Mouse (Mus musculus) thymus, adult 2 months (tissue): ENCODE results near the gene Idh1. TPM values are rescaled to one million over a fixed set of nuclear protein-coding genes. Genes with fewer than 3 reads are reported as not detected.

Experiments used
- DNase-seq: peaks from one replicate; pipeline ENCODE4 v3.0.0; 2021
- H3K27ac ChIP-seq: fragments of 200-500 bp; 2 replicates; pipeline ENCODE4 v1.5.1; 2012; ENCODE audit warnings: low read length, control low read depth; ENCODE audit not compliant: control insufficient read depth, insufficient read depth
- H3K27me3 ChIP-seq: fragments of 200-500 bp; 2 replicates; pipeline ENCODE4 v1.6.1; 2012; ENCODE audit warnings: mild to moderate bottlenecking, low read length, moderate library complexity, mixed read lengths; ENCODE audit not compliant: control insufficient read depth, insufficient read depth
- H3K36me3 ChIP-seq: fragments of 200-500 bp; 2 replicates; pipeline ENCODE4 v1.6.1; 2012; ENCODE audit warnings: mild to moderate bottlenecking, low read length, moderate library complexity; ENCODE audit not compliant: control insufficient read depth, insufficient read depth
- H3K4me1 ChIP-seq: fragments of 200-500 bp; replicated peaks from 2 replicates; pipeline ENCODE4 v1.6.1; 2012; ENCODE audit warnings: low read length; ENCODE audit not compliant: control insufficient read depth, insufficient read depth
- H3K4me3 ChIP-seq: fragments of 200-500 bp; 2 replicates; pipeline ENCODE4 v1.5.1; 2012; ENCODE audit warnings: mild to moderate bottlenecking, low read length, control low read depth, moderate library complexity; ENCODE audit not compliant: control insufficient read depth, insufficient read depth
- CTCF ChIP-seq: fragments of 200-500 bp; IDR thresholded peaks from 2 replicates; pipeline ENCODE4 v1.5.1; 2012; ENCODE audit warnings: mild to moderate bottlenecking, control low read depth, low read length, moderate library complexity, borderline replicate concordance; ENCODE audit not compliant: control insufficient read depth, poor library complexity, insufficient read depth; ENCODE audit errors: extremely low read depth
- POLR2A ChIP-seq: fragments of 200-500 bp; IDR thresholded peaks from 2 replicates; pipeline ENCODE4 v1.6.1; 2012; ENCODE audit warnings: mild to moderate bottlenecking, low read length, control low read depth, moderate library complexity; ENCODE audit not compliant: control insufficient read depth, poor library complexity, insufficient read depth; ENCODE audit errors: extremely low read depth
- WGBS: fragments of 180-500 bp; shearing (Covaris S2); methylation state at CpG from one replicate; pipeline ENCODE4 v1.1.7; 2018; 5-methylcytosine and 5-hydroxymethylcytosine counted together
- polyA plus RNA-seq: library from polyadenylated mRNA; depleted of rRNA; stranded (reverse); fragments of >200 nt; gene quantifications from 2 replicates; pipeline ENCODE4 v1.2.3, GENCODE M21; 2012

Gene Idh1
- polyA plus RNA-seq, 1 experiment = 14.4 TPM

- WGBS = 83% methylated on average over 3 of the region's 3 CpGs
- no peak for DNase-seq
These were observed 56.6 kb downstream of the Idh1 start for GRCm38 (mm10) chr1:65129634-65130180.

DNA sequence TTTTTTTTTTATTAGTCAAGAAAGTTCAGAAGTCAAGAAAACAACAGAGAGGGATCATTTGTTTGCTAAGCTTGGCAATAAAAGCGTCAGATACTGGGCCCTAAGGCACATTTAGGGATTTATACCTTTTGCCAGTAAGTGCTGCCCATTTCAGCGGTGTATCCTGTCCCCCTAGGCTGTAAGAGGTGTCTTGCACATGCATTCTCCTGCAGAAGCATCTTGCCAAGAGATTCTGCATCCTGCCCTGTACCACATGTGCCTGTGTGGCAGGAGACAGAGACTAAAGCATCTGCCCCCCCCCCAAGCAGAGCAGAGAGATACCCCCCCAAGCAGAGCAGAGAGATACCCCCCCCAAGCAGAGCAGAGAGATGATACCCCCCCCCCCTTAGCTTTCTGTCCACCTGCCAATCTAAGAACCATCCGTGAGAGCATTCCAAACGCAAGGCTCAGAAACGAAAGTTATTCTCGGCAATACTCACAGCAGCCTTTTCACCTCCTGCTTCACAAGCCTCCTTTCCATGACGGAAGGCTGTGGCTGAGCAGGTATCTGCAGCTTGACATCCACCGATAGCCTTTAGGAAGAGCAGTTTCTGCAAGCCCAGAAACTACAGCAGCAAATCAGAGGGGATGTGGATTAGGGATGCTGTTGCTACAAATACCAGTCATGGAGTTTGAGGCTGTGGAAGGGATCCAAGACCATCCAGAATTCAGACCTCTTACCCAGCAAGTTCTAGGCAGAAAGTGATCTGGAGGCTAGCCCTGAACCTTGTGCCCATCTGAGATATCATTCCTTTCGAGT, 63.5 kb downstream of the Idh1 start, which contains the start of gene D630023F18Rik:
Gene D630023F18Rik, minus strand, starts transcription at position 641 of the 799 bp plus-strand sequence.
- Histone ChIP-seq H3K27ac (no peak within 1 kb of the TSS), H3K4me3 (no peak within 1 kb of the TSS), H3K36me3 (no peaks in the 10 kb centered on the region), H3K4me1 (no peaks in the 10 kb centered on the region), H3K27me3 (no peaks in the 10 kb centered on the region)
- WGBS = 40% methylated on average over 9 of the region's 9 CpGs
- TF ChIP-seq POLR2A (no peak), CTCF (no peak)
- DNase-seq = no peak

More at GRCm38 (mm10) chr1:65129634-65130180, 56.6 kb downstream of the Idh1 start:
- H3K27ac ChIP-seq = no peak overlapping the region
- no peaks in the 10 kb centered on the region for H3K27me3 ChIP-seq
- TF ChIP-seq POLR2A = no peak
- no peak for TF ChIP-seq CTCF
- no peak overlapping the region for H3K4me3 ChIP-seq
- no peaks in the 10 kb centered on the region for H3K36me3 ChIP-seq
- H3K4me1 ChIP-seq = no peaks in the 10 kb centered on the region

DNA sequence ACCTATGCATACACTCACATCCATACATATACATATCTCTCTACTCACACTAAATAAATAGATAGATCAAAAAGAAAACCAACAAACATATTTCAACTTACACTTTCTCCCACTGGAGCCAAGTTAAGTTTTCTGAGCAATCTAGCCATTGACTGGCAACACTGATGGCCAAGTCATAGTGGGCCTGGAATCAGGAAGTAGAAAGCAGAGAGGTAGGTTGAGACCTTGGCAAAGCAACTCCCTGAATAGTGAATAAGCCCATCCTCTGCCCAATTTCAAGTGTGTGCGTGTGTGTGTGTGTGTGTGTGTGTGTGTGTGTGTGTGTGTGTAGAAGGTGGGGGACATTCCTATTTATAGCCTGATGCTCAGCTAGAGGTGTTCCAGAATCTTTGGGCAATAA, 66.9 kb downstream of the Idh1 start, which contains the start of gene Gm28845:
Gene Gm28845, minus strand, starts transcription at position 121 of the 400 bp plus-strand sequence.
- no peaks in the 10 kb centered on the region for H3K36me3 ChIP-seq
- H3K4me3 ChIP-seq = no peak within 1 kb of the TSS
- H3K27ac ChIP-seq = no peak within 1 kb of the TSS
- H3K4me1 ChIP-seq = no peaks in the 10 kb centered on the region
- WGBS = 95% methylated on average over 1 of the region's 1 CpGs
- TF ChIP-seq POLR2A (no peak), CTCF (no peak)
- no peak for DNase-seq
- no peaks in the 10 kb centered on the region for H3K27me3 ChIP-seq

GRCm38 (mm10) chr1:65118150-65118913, 68.0 kb downstream of the Idh1 start:
- 84% methylated on average over 8 of the region's 8 CpGs for WGBS
- no peaks in the 10 kb centered on the region for H3K27me3 ChIP-seq
- no peaks in the 10 kb centered on the region for H3K4me1 ChIP-seq
- H3K4me3 ChIP-seq = no peak overlapping the region
- no peaks in the 10 kb centered on the region for H3K36me3 ChIP-seq
- no peak overlapping the region for H3K27ac ChIP-seq
- DNase-seq = no peak
- TF ChIP-seq CTCF (no peak), POLR2A (no peak)

GRCm38 (mm10) chr1:65113536-65114172, 72.6 kb downstream of the Idh1 start:
- TF ChIP-seq CTCF (no peak), POLR2A (no peak)
- no peak overlapping the region for H3K4me3 ChIP-seq
- H3K27ac ChIP-seq = no peak overlapping the region
- no peaks in the 10 kb centered on the region for H3K27me3 ChIP-seq
- no peaks in the 10 kb centered on the region for H3K4me1 ChIP-seq
- no peak for DNase-seq
- WGBS = 94% methylated on average over 5 of the region's 5 CpGs
- no peaks in the 10 kb centered on the region for H3K36me3 ChIP-seq

DNA sequence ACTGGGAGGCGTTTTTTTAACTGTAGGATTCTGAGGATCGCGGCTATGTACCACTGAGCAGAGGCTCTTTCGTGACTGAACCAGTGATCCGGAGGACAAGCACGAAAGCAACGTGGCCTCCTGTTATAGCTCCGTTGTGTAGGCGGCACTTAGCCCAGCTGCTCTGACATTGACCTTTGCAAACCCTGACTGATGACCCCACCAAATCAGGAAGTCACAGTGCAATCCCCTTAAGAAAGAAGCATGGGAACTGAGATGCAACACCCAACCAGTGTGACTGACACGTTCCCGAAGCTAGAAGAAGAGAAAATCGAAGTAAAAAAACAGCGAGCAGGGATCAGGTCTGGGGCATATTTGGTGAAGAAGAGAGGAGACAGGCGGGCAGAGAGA, 73.5 kb downstream of the Idh1 start:
- no peak for TF ChIP-seq CTCF
- no peak for TF ChIP-seq POLR2A
- Histone ChIP-seq H3K27me3 (no peaks in the 10 kb centered on the region), H3K4me3 (no peak overlapping the region), H3K27ac (no peak overlapping the region), H3K4me1 (no peaks in the 10 kb centered on the region), H3K36me3 (no peaks in the 10 kb centered on the region)
- no peak for DNase-seq
- WGBS = 82% methylated on average over 14 of the region's 14 CpGs
